Mouse (Mus musculus) liver, adult 2 months (tissue): Measurements from ENCODE around the gene Rapgef3.

Source experiments
- CTCF ChIP-seq: fragments of 200-500 bp; IDR thresholded peaks from 2 replicates; pipeline ENCODE4 v1.5.1; 2011; ENCODE audit warnings: low read depth, low read length, control low read depth
- POLR2A ChIP-seq: fragments of 200-500 bp; IDR thresholded peaks from 2 replicates; pipeline ENCODE4 v1.6.1; 2011; ENCODE audit warnings: low read length, control low read depth; ENCODE audit not compliant: insufficient read depth; ENCODE audit errors: extremely low read depth

DNA sequence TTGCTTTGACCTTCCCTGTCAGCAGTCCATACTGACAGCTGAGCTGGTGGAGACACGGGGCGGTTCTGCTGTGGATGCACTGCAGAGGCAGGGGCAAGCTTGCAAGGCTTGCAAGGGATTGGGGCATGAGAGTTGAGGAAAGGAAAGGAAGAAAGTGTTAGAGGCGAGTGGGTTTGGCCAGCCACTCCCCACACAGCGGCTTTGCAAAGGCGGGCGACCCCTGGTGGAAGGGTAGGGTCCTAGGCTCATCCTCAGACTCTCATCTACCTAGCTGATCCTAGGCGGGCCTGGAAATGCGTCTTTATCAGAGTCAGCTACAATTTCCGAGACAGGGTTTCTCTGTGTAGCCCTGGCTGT, 15.0 kb upstream of the Rapgef3 start:
- peak; percentile 80 for TF ChIP-seq CTCF
- no peak for TF ChIP-seq POLR2A
